Mouse (Mus musculus) hindbrain, postnatal 0 days (tissue): ENCODE measurements at regions not wholly inside any gene's neighbourhood (a gene's known extent, or its start where the extent isn't known, plus 50 kb on each side); places are given as distances from the start of the nearest gene placed in this dataset.

ENCODE experiments used
- ATAC-seq: fragments of 200-750 bp; cut with Nextera tagmentation; 2 replicates; pipeline ENCODE4 v1.8.0; 2017; ENCODE audit warnings: mild to moderate bottlenecking, moderate TSS enrichment, moderate library complexity
- DNase-seq: peaks from one replicate; pipeline ENCODE4 v3.0.0-alpha.2; 2015; ENCODE audit warnings: low spot score
- H3K27ac ChIP-seq: fragments of 300-500 bp; sonication (generic); 2 replicates; pipeline ENCODE4 v1.5.1; 2014; ENCODE audit warnings: mild to moderate bottlenecking
- H3K27me3 ChIP-seq: fragments of 300-500 bp; sonication (generic); 2 replicates; pipeline ENCODE4 v1.6.1; 2014; ENCODE audit warnings: low read length, mixed read lengths; ENCODE audit not compliant: insufficient read depth
- H3K36me3 ChIP-seq: fragments of 300-500 bp; sonication (generic); 2 replicates; pipeline ENCODE4 v1.6.1; 2014; ENCODE audit warnings: low read length, mixed read lengths; ENCODE audit not compliant: insufficient read depth
- H3K4me1 ChIP-seq: fragments of 300-500 bp; sonication (generic); 2 replicates; pipeline ENCODE4 v1.6.1; 2014; ENCODE audit warnings: antibody characterized with exemption, low read length, mixed read lengths; ENCODE audit not compliant: insufficient read depth
- H3K4me2 ChIP-seq: fragments of 300-500 bp; sonication (generic); 2 replicates; pipeline ENCODE4 v1.6.1; 2014; ENCODE audit warnings: low read depth, mild to moderate bottlenecking, low read length, moderate library complexity, mixed read lengths
- H3K4me3 ChIP-seq: fragments of 300-500 bp; sonication (generic); 2 replicates; pipeline ENCODE4 v1.5.1; 2014; ENCODE audit warnings: low read length
- H3K9ac ChIP-seq: fragments of 300-500 bp; sonication (generic); replicated peaks from 2 replicates; pipeline ENCODE4 v1.6.1; 2014; ENCODE audit warnings: mild to moderate bottlenecking, low read length, moderate library complexity, mixed read lengths
- H3K9me3 ChIP-seq: fragments of 300-500 bp; sonication (generic); 2 replicates; pipeline ENCODE4 v1.6.1; 2016; ENCODE audit warnings: low read length, mixed read lengths
- CTCF ChIP-seq: IDR thresholded peaks from 2 replicates; pipeline ENCODE4 v1.5.1; 2016; ENCODE audit warnings: antibody characterized with exemption, control low read depth, low read depth
- WGBS: fragments of 180-500 bp; shearing (Covaris S2); extraction: QIAGEN DNeasy Blood & Tissue Kit; methylation state at CpG from one replicate; pipeline ENCODE4 v1.1.7; 2014; 5-methylcytosine and 5-hydroxymethylcytosine counted together

- H3K9ac ChIP-seq: no peak overlapping the region
- H3K9me3 ChIP-seq: no peaks in the 10 kb centered on the region
- ATAC-seq (no peak), DNase-seq (peak; percentile 20)
- WGBS: 34% methylated on average over 2 of the region's 2 CpGs
- no peaks in the 10 kb centered on the region for H3K27me3 ChIP-seq
- H3K4me1 ChIP-seq: no peaks in the 10 kb centered on the region
- H3K4me3 ChIP-seq: no peak overlapping the region
- H3K36me3 ChIP-seq: no peaks in the 10 kb centered on the region
- no peak overlapping the region for H3K4me2 ChIP-seq
- H3K27ac ChIP-seq: no peak overlapping the region
- no peak for TF ChIP-seq CTCF
These were observed 1402.2 kb downstream of the Pcdh9 start for GRCm38 (mm10) chr14:92488247-92488646.
